In the genomic region with DNA sequence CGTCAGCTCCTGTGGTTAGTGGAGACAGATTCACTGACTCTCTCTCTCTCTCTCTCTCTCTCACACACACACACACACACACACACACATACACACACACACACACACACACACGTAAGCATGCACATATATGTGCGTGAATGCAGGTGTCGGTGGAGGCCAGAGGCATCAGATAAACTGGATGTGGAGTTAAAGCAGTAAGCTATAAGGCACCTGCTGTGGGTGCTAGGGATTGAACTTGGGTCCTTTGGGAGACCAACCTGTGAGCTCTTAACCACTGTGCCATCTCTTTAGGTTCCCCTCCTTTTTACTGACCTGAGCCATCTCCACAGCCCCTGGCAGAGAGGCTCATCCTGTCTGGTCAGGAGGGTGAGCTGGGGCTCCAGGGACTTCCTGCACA, we compare ENCODE assay signal across 24 mouse cellular contexts. TPM values are rescaled to one million over a fixed set of nuclear protein-coding genes. Genes with fewer than 3 reads are reported as not detected.
DNase-seq lines count a peak whose midpoint lies in the region; ATAC-seq and TF ChIP-seq lines count a peak whose summit lies in the region.
"Had no signal": no experiment of that assay in that cellular context is flagged by ENCODE, and none has a peak within 500 bp of the region (broad histone marks: within the 10 kb centered on the region; RNA-seq: fewer than 3 reads in every experiment).

No protein-coding gene starts in this region.

- 0 out of 2 replicates have a peak overlapping the region, but pooled peaks have one; percentile 16 for H3K9ac ChIP-seq in intestine, embryonic 16.5 days (ENCODE audit: low read depth, low read length)
- H3K9ac ChIP-seq in intestine, postnatal 0 days (ENCODE audit: low read depth, low read length), result no peak overlapping the region
- no peak overlapping the region for H3K9ac ChIP-seq in hindbrain, embryonic 11.5 days (ENCODE audit: low read depth, low read length)
- H3K9ac ChIP-seq: forebrain, postnatal 0 days; hindbrain, embryonic 15.5 days; liver, postnatal 0 days had no signal

- no peak overlapping the region for H3K4me3 ChIP-seq in intestine, embryonic 16.5 days (ENCODE audit: low read length)
- no peak overlapping the region for H3K4me3 ChIP-seq in intestine, postnatal 0 days (ENCODE audit: low read depth, low read length)
- no peak overlapping the region for H3K4me3 ChIP-seq in small intestine, adult 2 months (ENCODE audit: low read depth, low read length)
- H3K4me3 ChIP-seq in hindbrain, embryonic 11.5 days (ENCODE audit: low read depth, low read length), result no peak overlapping the region
- H3K4me3 ChIP-seq: hindbrain, embryonic 15.5 days had no signal

- no peaks in the 10 kb centered on the region for H3K36me3 ChIP-seq in intestine, embryonic 16.5 days (ENCODE audit: control insufficient read depth, insufficient read depth, low read length)
- H3K36me3 ChIP-seq in intestine, postnatal 0 days (ENCODE audit: control insufficient read depth, insufficient read depth), result no peaks in the 10 kb centered on the region
- no peaks in the 10 kb centered on the region for H3K36me3 ChIP-seq in small intestine, adult 2 months (ENCODE audit: control insufficient read depth, insufficient read depth, low read length)
- no peaks in the 10 kb centered on the region for H3K36me3 ChIP-seq in hindbrain, embryonic 11.5 days (ENCODE audit: control insufficient read depth, insufficient read depth, low read length)
- H3K36me3 ChIP-seq: hindbrain, embryonic 15.5 days had no signal

- no peaks in the 10 kb centered on the region; the same call in 1 of the 2 replicates for H3K27me3 ChIP-seq in intestine, embryonic 16.5 days (replicated peaks; ENCODE audit: control insufficient read depth, insufficient read depth, low read length)
- H3K27me3 ChIP-seq in intestine, postnatal 0 days (replicated peaks; ENCODE audit: control insufficient read depth, insufficient read depth, low read length), result no peaks in the 10 kb centered on the region
- H3K27me3 ChIP-seq in small intestine, adult 2 months (ENCODE audit: control insufficient read depth, insufficient read depth, low read length), result no peaks in the 10 kb centered on the region
- H3K27me3 ChIP-seq in hindbrain, embryonic 11.5 days (ENCODE audit: control insufficient read depth, insufficient read depth, low read length), result no peaks in the 10 kb centered on the region

- TF ChIP-seq CTCF in intestine, postnatal 0 days (IDR thresholded peaks at IDR 0.05; ENCODE audit: low read depth), result no peak
- no peak for TF ChIP-seq CTCF in small intestine, adult 2 months (IDR thresholded peaks at IDR 0.05; ENCODE audit: extremely low read depth, insufficient read length, insufficient replicate concordance, low read depth, low read length)

- no peaks in the 10 kb centered on the region for H3K9me3 ChIP-seq in intestine, embryonic 16.5 days (ENCODE audit: control insufficient read depth, low read length)
- H3K9me3 ChIP-seq in intestine, postnatal 0 days (ENCODE audit: control insufficient read depth), result no peaks in the 10 kb centered on the region
- no peaks in the 10 kb centered on the region for H3K9me3 ChIP-seq in hindbrain, embryonic 11.5 days (ENCODE audit: control insufficient read depth, low read length)
- H3K9me3 ChIP-seq: hindbrain, embryonic 15.5 days had no signal

- DNase-seq in Muller cell, postnatal 12 days (ENCODE audit: inconsistent ontology term), result no peak
- no peak for DNase-seq in hindbrain, embryonic 11.5 days (ENCODE audit: low spot score)
- no peak for DNase-seq in cerebellum, postnatal 25 days
- DNase-seq: adrenal gland, postnatal 14 days; cerebellum, adult 2 months; cerebellum, postnatal 36 days; embryo, embryonic 11 days; forebrain, postnatal 0 days; gastrocnemius, postnatal 36 days; heart, postnatal 4 days; kidney, adult 11 months; layer of hippocampus, adult 9-11 months; liver, postnatal 0 days had no signal

- no peak overlapping the region for H3K27ac ChIP-seq in intestine, embryonic 16.5 days (ENCODE audit: low read length)
- H3K27ac ChIP-seq in intestine, postnatal 0 days (ENCODE audit: low read depth, low read length), result no peak overlapping the region
- 0 out of 2 replicates have a peak overlapping the region, but pooled peaks have one; percentile 3 for H3K27ac ChIP-seq in small intestine, adult 2 months (ENCODE audit: insufficient read depth, low read depth, low read length)
- H3K27ac ChIP-seq in hindbrain, embryonic 11.5 days (ENCODE audit: low read depth, low read length), result no peak overlapping the region
- H3K27ac ChIP-seq: hindbrain, embryonic 15.5 days; macrophage had no signal

- no peak for ATAC-seq in intestine, embryonic 16.5 days
- ATAC-seq in intestine, postnatal 0 days, result no peak
- peak; percentile 14 for ATAC-seq in activated CD4-positive, CD25-positive, alpha-beta regulatory T cell, adult 4 months
- peak; percentile 13 for ATAC-seq in inflammation-experienced regulatory T-cells, adult 6 months
- ATAC-seq in hindbrain, embryonic 11.5 days (ENCODE audit: low FRiP score), result no peak
- ATAC-seq: forebrain, postnatal 0 days; lung, postnatal 0 days had no signal

- TF ChIP-seq POLR2A in small intestine, adult 2 months (IDR thresholded peaks at IDR 0.05; ENCODE audit: low read depth, low read length), result no peak

- WGBS in intestine, embryonic 16.5 days, result 89% methylated on average over 4 of the region's 4 CpGs
- WGBS in intestine, postnatal 0 days, result 92% methylated on average over 4 of the region's 4 CpGs
- WGBS in small intestine, adult 2 months, result 91% methylated on average over 4 of the region's 4 CpGs
- WGBS in hindbrain, embryonic 11.5 days, result 91% methylated on average over 4 of the region's 4 CpGs

- H3K4me1 ChIP-seq in intestine, embryonic 16.5 days (ENCODE audit: control insufficient read depth, insufficient read depth, low read length), result peaks cover 23% of the 10 kb centered on the region
- peaks cover 9% of the 10 kb centered on the region; the same call in 1 of the 2 replicates for H3K4me1 ChIP-seq in intestine, postnatal 0 days (replicated peaks; ENCODE audit: control insufficient read depth, insufficient read depth, low read length)
- H3K4me1 ChIP-seq in small intestine, adult 2 months (ENCODE audit: control insufficient read depth, insufficient read depth, insufficient read length, low read length), result peaks cover 48% of the 10 kb centered on the region
- peaks cover 6% of the 10 kb centered on the region; the same call in 1 of the 2 replicates for H3K4me1 ChIP-seq in hindbrain, embryonic 11.5 days (replicated peaks; ENCODE audit: control insufficient read depth, insufficient read depth, low read length)

- H3K4me2 ChIP-seq in intestine, embryonic 16.5 days (ENCODE audit: low read depth, low read length), result no peak overlapping the region
- H3K4me2 ChIP-seq in intestine, postnatal 0 days (replicated peaks; ENCODE audit: low read depth), result no peak overlapping the region
- H3K4me2 ChIP-seq in hindbrain, embryonic 11.5 days (replicated peaks; ENCODE audit: low read depth, low read length), result no peak overlapping the region
- H3K4me2 ChIP-seq: hindbrain, embryonic 15.5 days; liver, embryonic 11.5 days had no signal

RNA-seq across cellular contexts. Expression of gene Gm572, which starts 39.8 kb away (rescaled TPM):
- polyA plus RNA-seq in intestine, embryonic 16.5 days (2015; fragmentation: Nextera tagmentation; extraction: Ambion mirVana), result not detected in 2 replicates
- polyA plus RNA-seq in intestine, postnatal 0 days (2015; fragmentation: Nextera tagmentation; extraction: Ambion mirVana), result not detected in 2 replicates
- polyA plus RNA-seq in activated CD4-positive, CD25-positive, alpha-beta regulatory T cell, adult 4 months (2017; shearing (Covaris generic)), result not detected
- not detected for polyA plus RNA-seq in inflammation-experienced regulatory T-cells, adult 6 months (2017; shearing (Covaris generic))
- 0.08 TPM in 1 of 2 replicates, not detected in the other for polyA plus RNA-seq in small intestine, adult 2 months (2012; rRNA removed)
- not detected in 2 replicates for polyA plus RNA-seq in hindbrain, embryonic 11.5 days (2014; fragmentation: Nextera tagmentation; extraction: Ambion mirVana)
- polyA plus RNA-seq: forebrain, postnatal 0 days; hindbrain, embryonic 15.5 days; kidney, embryonic 16.5 days; large intestine, adult 2 months; liver, embryonic 11.5 days; liver, postnatal 0 days; lung, postnatal 0 days; macrophage had no signal

RNA-seq across cellular contexts. Expression of gene Tardbp, which starts 56.1 kb away (rescaled TPM):
- polyA plus RNA-seq in intestine, embryonic 16.5 days (2015; fragmentation: Nextera tagmentation; extraction: Ambion mirVana), result 230 and 259 TPM in 2 replicates
- 113 and 124 TPM in 2 replicates for polyA plus RNA-seq in intestine, postnatal 0 days (2015; fragmentation: Nextera tagmentation; extraction: Ambion mirVana)
- 100 to 1,000 TPM; 149 to 181 TPM for polyA plus RNA-seq in activated CD4-positive, CD25-positive, alpha-beta regulatory T cell, adult 4 months (2017; shearing (Covaris generic))
- 100 to 1,000 TPM; 149 to 182 (median 164) TPM for polyA plus RNA-seq in inflammation-experienced regulatory T-cells, adult 6 months (2017; shearing (Covaris generic))
- polyA plus RNA-seq in small intestine, adult 2 months (2012; rRNA removed), result 6.7 and 7.7 TPM in 2 replicates
- polyA plus RNA-seq in hindbrain, embryonic 11.5 days (2014; fragmentation: Nextera tagmentation; extraction: Ambion mirVana), result 199 and 210 TPM in 2 replicates

Comparison
In these comparisons a context has a peak if more than half of its experiments do, and no peak if none do; other contexts are left out.
1. ATAC-seq: peak in activated CD4-positive, CD25-positive, alpha-beta regulatory T cell, adult 4 months (single experiment) and inflammation-experienced regulatory T-cells, adult 6 months (single experiment); none in intestine, embryonic 16.5 days (single experiment), intestine, postnatal 0 days (single experiment) and hindbrain, embryonic 11.5 days (single experiment).
2. RNA of gene Tardbp, which starts 56.1 kb away (polyA plus RNA-seq): 230 to 259 TPM in intestine, embryonic 16.5 days, 199 to 210 TPM in hindbrain, embryonic 11.5 days, 149 to 181 TPM in activated CD4-positive, CD25-positive, alpha-beta regulatory T cell, adult 4 months, 149 to 182 TPM in inflammation-experienced regulatory T-cells, adult 6 months and 113 to 124 TPM in intestine, postnatal 0 days; 6.7 to 7.7 TPM in small intestine, adult 2 months; every median in the first group is over 10 times any median in the second.